Mouse (Mus musculus) fibroblast of lung, adult 2 months (primary cell): ENCODE results near the gene Tead3.
"Not testable (repeated sequence)": the region's sequence is repeated elsewhere in the genome, so short reads cannot be mapped to it uniquely, and the experiment has no call there.

ENCODE experiments used
- DNase-seq: peaks from one replicate; pipeline ENCODE4 v3.0.0-alpha.2; 2011; ENCODE audit warnings: low read depth

Tead3 gene

GRCm38 (mm10) chr17:28330590-28330989 lies 20.0 kb downstream of the Tead3 start:
- not testable (repeated sequence) for DNase-seq

DNA sequence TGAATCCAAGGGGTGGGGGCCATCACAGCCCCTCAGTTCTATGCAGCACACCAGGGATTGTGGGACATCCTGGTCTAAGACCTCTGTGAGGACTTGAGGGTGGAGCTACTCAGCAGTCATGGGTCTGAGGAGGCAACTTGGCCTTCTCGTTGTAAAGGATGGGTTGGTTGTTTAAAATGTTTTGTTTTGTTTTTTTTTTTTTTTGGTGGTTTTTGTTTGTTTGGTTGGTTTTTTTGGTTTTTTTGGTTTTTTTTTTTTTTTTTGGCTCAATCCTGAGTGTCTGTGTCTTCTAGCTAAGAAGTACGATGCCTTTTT lies 20.4 kb downstream of the Tead3 start:
- DNase-seq = no peak

DNA sequence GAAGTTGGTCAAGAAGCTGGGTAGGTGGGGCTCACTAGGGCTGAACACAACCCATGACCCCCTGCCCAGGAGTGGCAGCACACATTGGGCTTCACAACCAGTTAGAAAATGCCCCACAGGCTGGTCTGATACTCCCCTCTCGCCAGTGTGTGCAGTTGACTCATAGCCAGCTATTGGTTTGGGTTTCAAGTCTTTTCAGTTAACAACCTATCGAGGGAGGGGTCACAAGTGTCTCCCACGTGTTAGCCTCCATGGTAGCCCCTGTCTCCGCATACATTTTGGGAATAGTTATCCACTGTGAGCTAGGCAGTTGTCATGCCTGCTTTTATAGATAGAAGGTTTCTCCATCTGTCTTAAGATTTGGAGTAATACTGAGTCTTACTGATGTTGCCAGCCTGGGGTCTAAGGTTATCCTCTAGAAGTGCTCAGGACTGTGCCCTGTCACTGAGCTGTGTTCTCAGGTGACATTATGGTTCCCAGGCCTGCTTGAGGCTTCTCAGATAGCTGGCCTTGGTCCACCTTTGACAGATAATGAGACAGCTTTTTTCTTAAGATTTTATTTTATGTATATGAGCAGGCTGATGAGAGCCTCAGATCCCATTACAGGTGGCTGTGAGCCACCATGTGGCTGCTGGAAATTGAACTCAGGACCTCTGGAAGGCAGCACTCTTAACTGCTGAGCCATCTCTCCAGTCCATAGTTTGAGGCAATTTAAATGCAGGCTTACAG lies 20.9 kb downstream of the Tead3 start:
- DNase-seq = no peak

DNA sequence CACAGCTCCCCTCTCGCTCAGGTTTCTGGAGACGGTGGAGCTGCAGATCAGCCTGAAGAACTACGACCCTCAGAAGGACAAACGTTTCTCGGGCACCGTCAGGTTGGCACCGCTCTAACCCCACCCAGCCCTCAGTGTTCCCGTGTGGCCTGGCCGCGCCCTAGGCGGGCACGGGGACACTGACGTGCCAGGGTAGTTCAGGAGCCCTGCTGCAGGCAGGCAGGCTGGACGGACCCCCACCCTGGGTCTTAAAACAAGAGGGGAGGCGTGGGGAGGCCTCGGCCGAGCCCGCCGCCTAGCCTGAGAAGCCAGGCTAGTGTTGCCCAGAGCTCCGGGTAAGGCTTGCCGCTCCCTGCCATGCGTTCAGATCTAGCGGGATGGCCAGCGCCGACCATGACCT lies 21.7 kb downstream of the Tead3 start:
- DNase-seq = no peak

GRCm38 (mm10) chr17:28328366-28328928 lies 22.2 kb downstream of the Tead3 start, which contains the start of gene Rpl10a:
TSS of gene Rpl10a (plus strand) at chr17:28328471.
- DNase-seq = peak; percentile 92

- DNase-seq = peak; percentile 77
Observed at GRCm38 (mm10) chr17:28327673-28328325, 22.8 kb downstream of the Tead3 start.

DNA sequence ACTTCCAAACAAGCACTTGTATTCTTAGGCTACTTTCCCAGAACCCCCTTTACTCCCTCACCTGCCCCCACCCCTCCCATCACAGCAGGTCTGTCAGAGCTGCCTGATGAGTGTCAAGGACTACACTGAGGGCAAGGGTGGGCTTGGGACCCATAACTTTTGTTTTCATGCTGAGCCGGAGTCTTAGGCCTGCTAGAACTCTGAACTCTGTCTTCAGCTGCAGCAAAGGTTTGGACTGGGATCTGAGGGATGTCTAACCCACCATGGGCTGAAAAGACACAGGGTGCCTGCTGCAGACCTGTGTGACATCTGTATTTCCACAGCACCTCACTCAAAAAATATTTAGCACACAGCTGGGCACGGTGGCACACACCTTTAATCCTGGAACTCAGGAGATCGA lies 23.7 kb downstream of the Tead3 start:
- no peak for DNase-seq

GRCm38 (mm10) chr17:28325751-28326150 lies 24.9 kb downstream of the Tead3 start:
- DNase-seq = no peak

DNA sequence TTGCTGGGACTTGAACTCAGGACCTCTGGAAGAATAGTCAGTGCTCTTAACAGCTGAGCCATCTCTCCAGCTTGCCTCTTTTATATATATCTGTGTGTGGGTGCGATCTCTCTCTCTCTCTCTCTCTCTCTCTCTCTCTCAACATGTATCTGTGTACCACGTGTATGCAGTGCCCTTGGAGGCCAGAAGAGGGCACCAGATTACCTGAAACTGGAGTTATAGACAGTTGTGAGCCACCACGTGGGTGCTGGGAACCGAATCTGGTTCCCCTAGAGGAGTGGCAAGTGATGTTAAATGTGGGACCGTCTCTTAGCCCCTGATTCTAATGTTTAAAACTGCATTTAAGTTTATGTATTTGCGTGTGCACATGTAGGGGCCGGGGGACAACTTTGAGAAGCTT lies 26.2 kb downstream of the Tead3 start:
- not testable (repeated sequence) for DNase-seq

GRCm38 (mm10) chr17:28323786-28324185 lies 26.8 kb downstream of the Tead3 start:
- DNase-seq = no peak

GRCm38 (mm10) chr17:28321700-28322099 lies 28.9 kb downstream of the Tead3 start:
- DNase-seq = no peak

DNA sequence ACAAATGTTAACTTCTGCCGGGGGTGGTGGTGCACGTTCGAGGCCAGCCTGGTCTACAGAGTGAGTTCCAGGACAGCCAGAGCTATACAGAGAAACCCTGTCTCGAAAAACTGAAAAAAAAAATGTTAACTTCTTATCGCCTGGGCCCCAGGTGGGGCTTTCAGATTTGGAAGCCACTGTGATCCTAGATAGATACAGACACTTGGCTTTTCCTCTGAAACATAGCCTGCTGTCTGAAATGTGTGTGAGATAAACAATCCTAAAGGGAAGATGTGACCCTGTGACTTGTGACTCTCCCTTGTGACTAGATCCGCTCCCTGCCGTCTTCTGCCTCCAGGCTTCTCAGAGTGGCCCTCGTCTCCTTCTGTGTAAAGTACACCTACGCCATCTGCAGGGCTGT lies 32.9 kb downstream of the Tead3 start:
- no peak for DNase-seq

DNA sequence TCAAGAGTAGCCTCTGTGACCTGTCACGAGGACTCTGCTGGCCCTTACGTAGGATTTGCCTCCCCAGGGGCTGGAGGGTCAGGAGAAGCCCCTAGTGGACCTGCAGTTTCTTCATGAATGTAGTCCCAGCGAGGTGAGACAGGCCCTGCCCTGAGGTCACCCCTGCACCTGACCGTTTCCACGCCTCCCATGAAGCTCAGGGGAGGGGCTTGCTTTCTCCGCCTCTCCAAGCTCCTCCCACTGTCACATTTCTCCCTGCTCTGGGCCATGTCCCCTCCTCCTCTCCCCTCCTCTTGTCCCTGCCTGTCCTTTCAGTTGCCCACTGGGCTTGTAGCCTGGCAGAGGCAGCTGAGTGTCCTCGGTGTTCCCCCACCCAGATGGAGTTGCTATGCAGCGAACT lies 33.5 kb downstream of the Tead3 start:
- DNase-seq = no peak

- no peak for DNase-seq
Observed at GRCm38 (mm10) chr17:28316476-28316875, 34.1 kb downstream of the Tead3 start.

DNA sequence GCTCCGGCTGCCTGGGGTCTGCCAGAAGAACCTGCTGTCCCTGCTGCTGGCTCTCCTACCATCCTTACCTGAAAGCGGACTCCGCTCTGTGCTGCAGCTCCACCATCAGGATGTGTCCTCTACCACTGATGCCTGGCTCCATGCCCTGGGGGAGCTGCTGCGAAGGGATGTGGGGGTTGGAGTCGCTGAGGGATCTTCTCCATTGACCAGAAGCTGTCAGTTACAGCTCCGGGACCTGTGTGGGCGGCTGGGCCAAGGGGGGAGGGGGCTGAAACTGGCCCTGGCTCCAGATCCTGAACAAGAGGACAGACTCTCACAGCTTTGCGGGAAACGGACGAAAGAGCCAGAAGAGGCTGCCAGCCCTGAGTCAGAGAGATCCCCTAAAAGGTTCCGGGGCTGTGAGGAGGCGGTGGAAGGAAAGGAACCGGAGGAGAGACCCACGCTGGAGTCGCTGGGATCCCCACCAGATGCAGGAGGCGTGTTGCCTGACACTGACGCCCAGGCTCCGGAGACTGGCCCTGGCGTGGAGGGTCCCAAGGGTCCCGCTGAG lies 34.9 kb downstream of the Tead3 start:
- no peak for DNase-seq

DNA sequence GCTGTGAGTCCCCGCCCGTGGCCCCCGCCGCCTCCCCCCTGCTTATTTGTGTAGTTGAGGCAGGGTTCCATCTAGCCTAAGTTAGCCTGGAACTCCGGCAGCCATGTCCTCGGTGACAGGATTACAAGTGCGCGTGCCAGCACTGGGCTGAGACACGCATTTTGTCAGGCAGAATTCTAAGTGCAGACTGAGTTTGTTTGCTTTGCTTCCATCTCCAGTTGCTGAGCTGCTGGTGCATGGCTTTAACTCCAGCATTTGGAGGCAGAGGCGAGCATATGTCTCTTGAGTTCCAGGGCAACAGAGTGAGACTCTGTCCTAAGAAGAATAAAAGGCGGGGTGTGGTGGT lies 36.8 kb downstream of the Tead3 start:
- no peak for DNase-seq

DNA sequence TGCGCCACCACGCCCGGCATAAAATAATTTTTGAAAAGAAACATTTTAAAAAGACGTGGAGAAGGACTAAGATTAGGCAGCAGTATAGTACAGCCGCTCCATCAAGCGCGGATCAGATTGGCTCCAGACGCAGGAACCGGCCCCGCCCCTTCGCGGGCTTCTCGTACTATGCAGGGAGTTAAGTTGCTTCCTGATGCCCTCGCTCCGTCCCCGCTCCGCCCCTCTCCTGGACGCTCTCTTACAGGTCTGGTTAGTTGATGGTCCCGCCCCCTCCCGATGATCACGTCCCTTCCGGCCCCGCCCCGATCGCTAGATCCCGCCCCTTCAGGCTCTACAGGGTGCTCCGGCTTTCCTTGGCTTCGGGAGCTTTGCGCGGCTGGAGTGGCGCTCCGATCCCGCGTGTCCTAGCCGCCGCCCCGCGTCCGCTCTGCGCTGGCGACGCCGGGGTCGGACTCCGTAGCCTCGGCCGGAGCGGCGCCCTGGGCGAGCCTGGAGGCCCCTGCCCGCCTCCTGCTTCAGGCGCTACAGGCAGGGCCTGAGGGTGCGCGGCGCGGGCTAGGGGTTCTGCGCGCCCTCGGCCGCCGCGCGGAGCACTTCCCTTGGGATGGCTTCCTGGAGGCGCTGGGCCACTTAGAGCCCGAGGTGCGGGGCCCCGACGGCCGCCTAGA lies 37.3 kb downstream of the Tead3 start, which contains the start of gene Fance:
Gene Fance, plus strand, starts transcription at position 308 of the 668 bp plus-strand sequence.
- DNase-seq = peak; percentile 98

- DNase-seq = no peak
Observed at GRCm38 (mm10) chr17:28312232-28313211, 38.1 kb downstream of the Tead3 start.

DNA sequence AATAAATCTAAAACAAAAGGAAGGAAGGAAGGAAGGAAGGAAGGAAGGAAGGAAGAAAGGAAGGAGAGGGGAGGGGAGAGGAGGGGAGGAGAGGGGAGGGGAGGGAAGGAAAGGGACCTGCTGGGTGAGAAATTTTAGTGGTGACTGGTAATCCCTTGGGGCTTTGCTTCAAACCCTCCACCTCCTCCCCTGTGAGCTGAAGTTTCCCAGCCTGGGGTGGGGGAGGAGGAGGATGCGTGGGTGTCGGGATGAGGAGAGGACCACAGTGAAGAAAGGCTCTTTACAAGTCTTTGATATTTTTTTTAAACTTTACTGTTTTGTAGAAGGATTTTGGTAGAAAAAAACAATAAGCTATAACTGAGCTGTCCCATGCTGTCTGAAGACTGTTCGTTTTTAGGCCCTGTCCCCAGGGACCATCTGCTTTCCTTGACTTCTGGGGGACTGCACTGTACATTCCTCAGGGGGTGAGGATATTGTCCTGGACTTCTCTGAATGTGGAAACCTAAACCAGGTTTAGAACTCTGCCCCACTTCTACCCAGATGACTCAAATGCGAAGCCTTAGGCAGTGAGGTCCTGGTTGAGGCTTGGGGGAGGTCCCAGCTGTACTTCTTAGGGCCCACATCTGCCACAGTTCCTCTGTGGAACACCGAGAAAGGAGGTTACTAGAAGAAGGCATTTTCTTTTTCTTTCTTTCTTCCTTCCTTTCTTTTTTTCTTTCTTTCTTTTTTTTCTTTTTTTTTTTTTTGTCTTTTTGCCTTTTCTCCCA lies 39.1 kb downstream of the Tead3 start:
- DNase-seq = no peak

- no peak for DNase-seq
Observed at GRCm38 (mm10) chr17:28310831-28311230, 39.8 kb downstream of the Tead3 start.
